Mouse (Mus musculus) myocyte (in vitro differentiated cells): ENCODE measurements around the gene Zfp423. TPM values are rescaled to one million over a fixed set of nuclear protein-coding genes. Genes with fewer than 3 reads are reported as not detected.

Source experiments
- H3K27me3 ChIP-seq: one replicate; pipeline ENCODE4 v1.6.1; 2011; ENCODE audit not compliant: control insufficient read depth, insufficient read depth, insufficient read length
- H3K36me3 ChIP-seq: one replicate; pipeline ENCODE4 v1.6.1; 2011; ENCODE audit not compliant: control insufficient read depth, insufficient read depth
- H3K4me2 ChIP-seq: one replicate; pipeline ENCODE4 v1.6.1; 2011; ENCODE audit warnings: low read depth, control low read depth
- H3K4me3 ChIP-seq: one replicate; pipeline ENCODE4 v1.5.1; 2011; ENCODE audit warnings: mild to moderate bottlenecking, control low read depth, moderate library complexity
- H3K79me2 ChIP-seq: one replicate; pipeline ENCODE4 v1.6.1; 2011; ENCODE audit not compliant: control insufficient read depth, insufficient read depth
- H3ac ChIP-seq: one replicate; pipeline ENCODE4 v1.6.1; 2011; ENCODE audit not compliant: control insufficient read depth, insufficient read length
- CEBPB ChIP-seq: IDR thresholded peaks from 2 replicates; pipeline ENCODE4 v1.6.1; 2011; ENCODE audit warnings: mild to moderate bottlenecking, moderate library complexity; ENCODE audit not compliant: poor library complexity, insufficient read depth, severe bottlenecking
- E2F4 ChIP-seq: IDR thresholded peaks from one replicate; pipeline ENCODE4 v1.6.1; 2011; ENCODE audit warnings: mild to moderate bottlenecking, control low read depth, moderate library complexity; ENCODE audit not compliant: insufficient read depth
- MAX ChIP-seq: IDR thresholded peaks from one replicate; pipeline ENCODE4 v1.6.1; 2011; ENCODE audit warnings: low read depth, mild to moderate bottlenecking, control low read depth
- MYOD1 ChIP-seq, 3 experiments: IDR thresholded peaks; one replicate each; pipeline ENCODE4 v1.6.1; 2011; ENCODE audit warnings: control low read depth in 2 of 3, low read depth in 2 of 3, mild to moderate bottlenecking in 2 of 3, moderate library complexity in 1 of 3; ENCODE audit not compliant: insufficient read length in 2 of 3, control insufficient read depth in 1 of 3
- MYOG ChIP-seq, 3 experiments: IDR thresholded peaks; one replicate each; pipeline ENCODE4 v1.6.1; 2011; ENCODE audit warnings: control low read depth in 2 of 3, low read depth in 2 of 3, mild to moderate bottlenecking in 2 of 3; ENCODE audit not compliant: insufficient read length in 2 of 3, control insufficient read depth in 1 of 3, insufficient read depth in 1 of 3
- POLR2A ChIP-seq: IDR thresholded peaks from one replicate; pipeline ENCODE4 v1.6.1; 2011; ENCODE audit warnings: low read depth, mild to moderate bottlenecking, control low read depth, moderate library complexity; ENCODE audit not compliant: insufficient read length
- POLR2AphosphoS2 ChIP-seq: IDR thresholded peaks from one replicate; pipeline ENCODE4 v1.6.1; 2011; ENCODE audit warnings: low read depth, control low read depth; ENCODE audit not compliant: insufficient read length
- REST ChIP-seq: IDR thresholded peaks from one replicate; pipeline ENCODE4 v1.6.1; 2011; ENCODE audit warnings: mild to moderate bottlenecking, control low read depth, moderate library complexity; ENCODE audit not compliant: insufficient read depth, insufficient read length
- SRF ChIP-seq: IDR thresholded peaks from one replicate; pipeline ENCODE4 v1.6.1; 2011; ENCODE audit warnings: low read depth; ENCODE audit not compliant: control insufficient read depth, insufficient read length
- TCF12 ChIP-seq: IDR thresholded peaks from one replicate; pipeline ENCODE4 v1.6.1; 2011; ENCODE audit warnings: mild to moderate bottlenecking, control low read depth; ENCODE audit not compliant: poor library complexity, insufficient read depth, severe bottlenecking
- TCF3 ChIP-seq: IDR thresholded peaks from one replicate; pipeline ENCODE4 v1.6.1; 2011; ENCODE audit warnings: low read depth, control low read depth; ENCODE audit not compliant: insufficient read length
- USF1 ChIP-seq: IDR thresholded peaks from one replicate; pipeline ENCODE4 v1.6.1; 2011; ENCODE audit warnings: low read depth, mild to moderate bottlenecking, control low read depth, moderate library complexity
- polyA plus RNA-seq: library from polyadenylated mRNA; unstranded; fragments of >200 nt; fragmentation: generic; extraction: Trizol; gene quantifications from one replicate; pipeline ENCODE4 v1.2.1, GENCODE M21; 2012; ENCODE audit warnings: missing spikeins

Zfp423 gene
- polyA plus RNA-seq, 1 experiment: 0.04 TPM

GRCm38 (mm10) chr8:87660916-87661910, 298.2 kb downstream of the Zfp423 start:
- TF ChIP-seq MYOG (IDR thresholded peaks at IDR 0.05; ENCODE audit: control insufficient read depth in 1 of 3, insufficient read depth in 1 of 3, insufficient read length in 2 of 3, low read depth in 2 of 3) (no peak), CEBPB (no peak), TCF12 (no peak), MAX (no peak), POLR2AphosphoS2 (no peak), SRF (no peak), POLR2A (no peak), REST (no peak), E2F4 (no peak), MYOD1 (IDR thresholded peaks at IDR 0.05; ENCODE audit: control insufficient read depth in 1 of 3, insufficient read length in 2 of 3, low read depth in 2 of 3) (no peak), TCF3 (no peak), USF1 (no peak)
- H3K4me2 ChIP-seq: no peak overlapping the region
- H3K4me3 ChIP-seq: no peak overlapping the region
- H3K27me3 ChIP-seq: peaks cover 8% of the 10 kb centered on the region
- H3K36me3 ChIP-seq: no peaks in the 10 kb centered on the region
- no peak overlapping the region for H3ac ChIP-seq
- no peaks in the 10 kb centered on the region for H3K79me2 ChIP-seq

DNA sequence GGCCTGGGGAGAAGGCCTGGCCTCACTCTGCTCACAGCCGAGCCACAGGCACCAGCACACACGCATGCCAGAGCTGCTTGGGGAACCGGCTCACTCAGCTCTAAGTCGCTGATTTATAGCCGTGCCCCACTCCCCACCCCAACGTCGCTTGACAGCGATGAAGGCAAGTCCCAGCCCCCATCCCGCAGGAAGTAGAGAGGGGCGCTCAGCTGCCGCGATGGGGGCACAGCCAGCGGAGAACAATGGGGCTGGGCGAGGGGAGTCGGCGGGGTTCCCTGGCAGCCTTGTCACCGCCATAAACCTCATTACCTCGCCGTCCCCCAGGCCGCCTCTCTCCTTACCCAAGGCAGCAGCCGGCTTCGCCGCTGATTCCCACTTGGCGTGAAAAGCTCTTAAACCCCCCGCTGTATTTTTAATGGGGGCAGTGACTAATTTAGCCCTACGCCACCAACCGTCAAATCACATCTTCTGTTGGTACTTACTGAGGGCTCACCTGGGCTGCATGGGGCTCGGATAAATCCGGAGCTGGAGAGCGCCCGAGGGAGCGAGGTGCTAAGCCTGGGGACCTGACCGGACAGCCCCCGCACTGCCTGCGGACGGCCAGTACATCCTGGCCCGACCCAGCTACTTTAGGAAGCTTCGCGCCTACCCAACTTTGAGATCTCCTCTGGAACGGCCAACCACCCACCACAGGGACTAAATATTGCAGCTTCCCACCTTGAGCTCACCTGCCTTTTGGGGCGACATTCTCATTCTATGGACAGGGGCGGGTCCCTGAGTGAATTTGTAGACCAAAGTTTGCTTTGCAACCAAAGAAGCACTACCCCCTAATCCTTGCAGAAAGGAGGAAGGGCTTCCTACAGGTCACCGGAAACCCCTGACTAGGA, 299.1 kb downstream of the Zfp423 start:
- Histone ChIP-seq H3K27me3 (peaks cover 8% of the 10 kb centered on the region), H3K4me3 (no peak overlapping the region), H3K36me3 (no peaks in the 10 kb centered on the region), H3K79me2 (no peaks in the 10 kb centered on the region), H3ac (no peak overlapping the region), H3K4me2 (no peak overlapping the region)
- TF ChIP-seq CEBPB: no peak
- no peak for TF ChIP-seq MYOD1 (IDR thresholded peaks at IDR 0.05; ENCODE audit: control insufficient read depth in 1 of 3, insufficient read length in 2 of 3, low read depth in 2 of 3)
- no peak for TF ChIP-seq E2F4
- no peak for TF ChIP-seq TCF3

DNA sequence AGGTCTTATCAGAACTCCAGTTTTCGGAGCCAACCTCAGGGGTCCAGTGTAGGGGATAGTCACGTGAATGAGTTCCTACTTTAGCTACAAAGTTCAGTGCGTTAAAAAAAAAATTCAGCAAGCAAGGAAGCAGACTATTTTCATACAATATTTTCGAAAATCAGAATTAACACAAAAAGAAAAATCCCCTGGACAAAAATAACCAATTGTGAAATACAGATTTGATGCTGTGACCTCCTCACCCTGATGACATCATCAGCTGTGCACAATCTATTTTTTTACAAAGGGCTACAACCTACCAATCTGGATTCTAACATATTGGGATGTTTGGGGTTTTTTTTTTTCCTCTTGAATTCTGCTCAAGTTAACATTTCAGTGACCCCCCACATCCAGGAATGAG, 301.9 kb downstream of the Zfp423 start:
- H3K79me2 ChIP-seq: no peaks in the 10 kb centered on the region
- H3K4me3 ChIP-seq: no peak overlapping the region
- no peak overlapping the region for H3ac ChIP-seq
- H3K36me3 ChIP-seq: no peaks in the 10 kb centered on the region
- H3K27me3 ChIP-seq: peaks cover 8% of the 10 kb centered on the region
- no peak overlapping the region for H3K4me2 ChIP-seq
- TF ChIP-seq MYOD1 (IDR thresholded peaks at IDR 0.05; ENCODE audit: control insufficient read depth in 1 of 3, insufficient read length in 2 of 3, low read depth in 2 of 3) (no peak), CEBPB (no peak), POLR2AphosphoS2 (no peak), MAX (no peak), E2F4 (no peak), SRF (no peak), POLR2A (no peak), USF1 (no peak), REST (no peak), TCF3 (no peak), MYOG (IDR thresholded peaks at IDR 0.05; ENCODE audit: control insufficient read depth in 1 of 3, insufficient read depth in 1 of 3, insufficient read length in 2 of 3, low read depth in 2 of 3) (no peak), TCF12 (no peak)

GRCm38 (mm10) chr8:87656484-87657230, 302.7 kb downstream of the Zfp423 start:
- H3ac ChIP-seq: no peak overlapping the region
- TF ChIP-seq USF1 (no peak), REST (no peak), E2F4 (no peak), MYOD1 (IDR thresholded peaks at IDR 0.05; ENCODE audit: control insufficient read depth in 1 of 3, insufficient read length in 2 of 3, low read depth in 2 of 3) (no peak), MYOG (IDR thresholded peaks at IDR 0.05; ENCODE audit: control insufficient read depth in 1 of 3, insufficient read depth in 1 of 3, insufficient read length in 2 of 3, low read depth in 2 of 3) (no peak), POLR2AphosphoS2 (no peak), TCF3 (no peak), CEBPB (no peak), POLR2A (no peak), SRF (no peak), MAX (no peak), TCF12 (no peak)
- no peak overlapping the region for H3K4me3 ChIP-seq
- no peak overlapping the region for H3K4me2 ChIP-seq
- no peaks in the 10 kb centered on the region for H3K79me2 ChIP-seq
- no peaks in the 10 kb centered on the region for H3K36me3 ChIP-seq
- peaks cover 8% of the 10 kb centered on the region for H3K27me3 ChIP-seq
